Mouse (Mus musculus) CD4-positive helper T cell, adult 2 months (primary cell): Measurements from ENCODE around the gene Rbm6.
A peak's percentile ranks its signal among the peaks of the same experiment; 100 is the strongest.

Experiments
- DNase-seq: peaks from one replicate; pipeline ENCODE4 v3.0.0-alpha.2; 2012; ENCODE audit warnings: low read depth, missing footprints, low spot score

Rbm6 gene

GRCm38 (mm10) chr9:107750378-107750777, 122.7 kb downstream of the Rbm6 start:
- no peak for DNase-seq

DNA sequence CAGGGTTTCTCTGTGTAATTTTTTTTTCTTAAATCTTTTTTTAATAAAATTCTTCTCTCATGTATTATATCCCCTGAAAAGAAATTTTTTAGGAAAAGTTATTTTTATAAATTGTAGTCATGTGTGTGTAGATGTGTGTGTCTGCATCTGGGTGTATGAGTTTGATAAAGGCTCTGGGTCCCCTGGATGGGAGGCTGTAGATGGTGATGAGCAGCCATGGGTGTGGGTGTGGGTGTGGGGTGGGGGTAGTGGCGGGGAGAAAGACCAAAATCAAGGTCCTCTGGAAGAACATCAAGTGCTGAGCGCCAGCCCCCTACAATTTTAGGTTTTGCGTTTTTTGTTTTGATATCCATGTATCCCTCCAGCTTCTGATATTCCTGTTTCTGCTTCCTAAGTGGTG, 125.0 kb downstream of the Rbm6 start:
- DNase-seq = no peak

GRCm38 (mm10) chr9:107747310-107747709, 125.7 kb downstream of the Rbm6 start:
- no peak for DNase-seq

- DNase-seq = no peak
Measured at GRCm38 (mm10) chr9:107746679-107747078, 126.4 kb downstream of the Rbm6 start.

GRCm38 (mm10) chr9:107744061-107744460, 129.0 kb downstream of the Rbm6 start:
- DNase-seq = no peak

DNA sequence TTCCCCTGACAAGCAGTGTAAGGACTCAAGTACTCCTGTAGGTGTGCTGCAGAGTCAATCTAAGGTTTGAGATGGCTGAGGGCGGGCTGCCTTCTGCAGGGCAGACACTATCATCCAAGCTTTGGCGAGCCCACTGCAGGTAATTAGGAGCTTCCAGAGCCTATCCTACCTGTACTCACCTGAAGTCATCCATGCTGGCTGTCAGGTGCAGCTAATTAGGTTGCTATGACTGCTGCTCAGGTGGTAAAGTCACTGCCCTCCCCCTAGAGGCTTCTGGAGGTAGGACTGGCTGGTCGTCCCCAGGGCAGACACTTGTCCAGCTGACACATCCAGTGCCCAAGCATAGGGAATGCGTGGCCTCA, 134.2 kb downstream of the Rbm6 start:
- peak; percentile 53 for DNase-seq

DNA sequence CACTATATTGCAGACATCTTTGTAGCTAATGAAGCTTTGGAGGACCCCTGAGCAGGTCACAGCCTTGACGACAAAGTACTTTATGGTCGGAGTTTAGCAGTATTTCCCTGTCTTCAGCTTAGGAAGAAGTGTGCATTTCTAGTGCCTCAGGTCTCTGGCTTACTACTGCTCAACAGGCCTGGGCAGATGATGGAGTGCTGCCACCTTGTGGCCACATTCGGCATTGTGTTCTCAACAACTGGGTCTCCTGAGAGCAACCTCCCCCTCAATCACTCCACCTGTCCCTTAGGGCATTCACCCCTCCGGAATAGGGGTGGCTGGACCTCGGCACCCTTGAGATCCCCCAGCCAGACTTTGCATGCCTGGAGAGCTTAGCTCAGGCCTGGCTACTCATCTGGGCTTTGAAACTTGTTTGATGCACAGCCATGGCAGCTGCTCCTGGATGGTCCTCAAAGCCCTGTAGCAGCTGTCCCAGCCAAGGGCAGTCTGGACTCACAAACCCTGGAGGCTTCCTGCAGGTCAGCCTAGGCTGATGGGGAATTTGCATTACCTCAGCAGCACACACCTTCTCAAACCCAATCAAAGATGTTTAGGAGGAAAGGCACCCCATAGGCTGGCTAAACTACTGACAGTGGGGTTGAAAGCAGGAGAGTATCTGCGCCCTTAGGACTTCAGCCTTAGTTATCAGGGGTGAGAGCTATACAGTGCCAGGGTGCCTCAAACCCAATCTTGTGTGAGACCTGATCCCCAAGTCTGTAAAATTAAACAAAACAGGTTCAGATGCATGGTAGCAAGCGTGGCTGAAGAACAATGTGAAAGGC, 134.8 kb downstream of the Rbm6 start:
- peak; percentile 81 for DNase-seq

- DNase-seq = no peak
Measured at GRCm38 (mm10) chr9:107736185-107736485, 136.9 kb downstream of the Rbm6 start.

DNA sequence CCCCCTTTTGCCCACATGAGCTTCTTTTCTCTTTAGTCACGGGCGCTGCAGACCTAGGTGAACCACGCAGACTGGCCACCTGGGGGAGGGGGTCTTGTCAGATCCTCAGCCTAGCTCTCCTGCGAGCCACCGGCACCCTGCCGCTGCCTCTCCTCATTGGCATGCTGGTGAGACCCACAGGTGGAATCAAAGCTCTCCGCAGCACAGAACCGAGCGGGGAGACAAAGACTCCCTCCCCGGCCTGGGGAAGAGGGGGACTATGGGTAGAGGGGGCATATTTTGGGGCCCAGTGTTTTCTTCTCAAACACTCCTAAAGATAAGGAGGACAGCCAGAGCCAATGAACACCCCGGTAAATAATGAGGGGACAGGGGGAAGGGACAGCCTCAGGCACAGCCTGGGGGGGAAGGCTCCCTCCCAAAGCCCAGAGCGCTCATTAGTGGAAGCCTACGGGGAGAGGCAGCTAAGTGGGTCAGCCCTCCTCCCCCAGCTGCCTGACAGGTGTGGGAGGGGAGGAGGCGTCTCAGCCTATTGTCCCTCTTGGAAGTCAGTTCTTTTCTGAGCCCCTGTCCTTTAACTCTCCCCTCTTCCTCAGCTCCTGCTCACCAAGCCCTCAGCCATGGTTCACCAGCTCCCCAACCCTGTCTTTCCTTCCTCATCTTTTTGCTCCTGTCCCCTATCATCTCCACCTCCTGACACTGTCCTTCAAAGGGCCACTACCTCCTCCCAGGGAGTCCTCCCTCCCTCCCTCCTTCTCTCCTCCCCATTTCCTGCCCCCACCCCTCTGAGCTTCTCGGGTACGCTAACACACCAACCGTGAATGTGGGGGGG, 137.5 kb downstream of the Rbm6 start:
- DNase-seq = peak; percentile 76

DNA sequence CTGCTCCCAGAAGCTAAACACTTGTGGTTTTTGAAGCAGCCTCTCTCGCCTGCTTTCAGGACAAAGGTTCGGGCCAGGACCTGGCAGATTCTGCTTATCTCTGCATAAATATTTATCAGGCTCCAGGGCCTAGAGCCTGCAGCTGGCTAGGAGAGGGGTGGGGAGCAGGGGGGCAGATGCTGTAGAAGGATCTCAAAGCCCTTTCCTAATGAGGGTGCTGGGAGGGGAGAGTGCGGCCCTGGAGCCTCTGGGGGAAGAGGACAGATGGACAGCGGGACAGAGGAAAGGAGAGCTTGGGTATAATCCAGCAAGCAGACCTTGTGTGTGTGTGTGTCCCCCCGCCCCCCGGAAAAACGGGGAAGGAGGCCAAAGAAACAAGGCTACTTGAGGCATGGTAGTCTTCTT, 138.5 kb downstream of the Rbm6 start:
- no peak for DNase-seq

DNA sequence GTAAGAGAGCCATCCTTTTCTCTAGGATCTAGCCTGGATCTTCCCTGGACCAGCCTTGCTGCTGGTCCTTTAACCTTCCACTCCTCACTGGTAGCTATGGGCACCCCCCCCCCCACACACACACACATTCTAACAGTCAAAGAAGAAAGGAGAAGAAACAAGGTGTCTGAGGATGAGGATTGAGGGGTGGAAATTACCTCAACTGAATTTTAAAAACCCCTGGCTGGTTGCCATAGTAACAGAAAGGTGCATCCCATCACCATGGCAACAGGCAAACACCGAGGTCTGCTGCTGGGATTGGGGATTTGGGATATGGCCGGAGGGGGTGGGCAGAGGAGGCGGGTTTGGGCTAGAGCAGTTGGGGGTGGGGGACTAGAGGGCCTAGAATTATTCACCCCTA, 143.3 kb downstream of the Rbm6 start:
- no peak for DNase-seq

DNA sequence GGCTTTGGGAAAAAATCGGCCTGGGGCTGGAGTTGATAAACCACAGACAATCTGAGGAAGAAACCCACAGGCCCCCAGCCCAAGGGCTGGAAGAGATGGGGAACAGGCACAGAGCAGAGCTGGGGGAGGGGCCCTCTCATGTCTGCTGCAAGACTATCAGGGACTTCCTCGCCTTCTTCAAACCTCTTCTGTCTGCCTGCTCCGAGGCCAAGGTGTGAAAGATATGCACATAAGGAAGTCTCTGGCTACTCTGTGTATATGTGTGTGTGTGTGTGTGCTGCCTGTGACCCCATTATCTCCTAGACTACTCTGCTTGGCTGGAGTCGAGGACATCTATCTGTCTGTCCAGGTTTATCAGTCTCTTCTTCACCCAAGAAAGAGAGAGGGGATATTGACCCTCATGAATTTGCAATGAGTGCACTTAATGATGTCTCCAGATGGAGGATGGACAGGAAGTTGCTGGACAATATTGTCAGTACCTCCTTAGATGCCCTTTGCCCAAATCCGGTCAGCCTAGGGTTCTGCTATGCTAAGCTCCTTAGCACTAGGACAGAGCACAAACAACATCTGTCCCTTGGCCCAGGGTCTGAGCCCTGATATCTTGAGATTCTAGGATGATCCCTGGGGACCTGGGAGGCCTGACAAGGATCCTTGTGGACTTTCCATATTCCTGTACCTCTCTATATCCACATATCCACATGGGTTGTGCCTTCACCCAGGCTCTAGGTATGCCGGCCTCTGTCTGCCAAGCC, 143.9 kb downstream of the Rbm6 start:
- no peak for DNase-seq

GRCm38 (mm10) chr9:107727041-107727440, 146.0 kb downstream of the Rbm6 start:
- DNase-seq = no peak

- DNase-seq = no peak
Measured at GRCm38 (mm10) chr9:107724796-107725195, 148.2 kb downstream of the Rbm6 start.

DNA sequence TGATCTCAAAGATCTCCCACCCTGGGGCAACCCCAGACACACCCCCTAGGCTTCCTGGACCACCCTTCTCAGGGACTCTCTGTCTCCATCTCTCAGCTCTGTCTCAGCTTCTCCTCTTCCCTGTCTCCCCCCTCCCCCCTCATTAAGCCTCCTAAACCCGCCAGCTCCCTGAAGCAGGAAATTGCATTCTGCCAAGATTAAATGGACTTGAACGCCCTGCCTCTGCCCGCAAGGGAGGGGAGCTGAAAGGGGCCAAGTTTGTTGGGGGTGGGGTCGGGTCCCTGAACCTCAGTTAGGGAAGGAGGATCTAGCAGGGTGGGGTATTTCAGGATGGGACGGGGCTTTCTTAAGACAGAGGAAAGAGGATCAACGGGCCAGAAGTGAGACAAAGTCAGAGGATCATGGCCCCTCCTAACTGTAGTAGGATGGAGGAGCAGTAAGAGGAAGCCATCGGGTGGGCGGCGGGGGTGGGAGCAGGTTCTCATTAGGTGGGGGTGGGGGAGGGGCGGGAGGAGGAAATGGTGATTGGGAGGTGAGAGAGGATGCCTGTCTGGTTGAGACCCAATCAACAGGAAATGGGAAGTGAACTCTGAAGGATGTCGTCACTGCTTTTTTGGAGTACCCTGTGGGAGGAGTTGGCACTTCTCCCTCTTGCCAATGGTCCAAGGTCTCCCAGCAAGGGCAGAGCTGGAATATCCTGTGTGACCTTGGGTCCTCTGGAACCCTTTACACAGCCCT, 149.1 kb downstream of the Rbm6 start:
- peak; percentile 46 for DNase-seq
